Mouse (Mus musculus): ENCODE measurements around the gene Ifna11. TPM values are rescaled to one million over a fixed set of nuclear protein-coding genes. Genes with fewer than 3 reads are reported as not detected.
"Not testable (repeated sequence)": the region's sequence is repeated elsewhere in the genome, so short reads cannot be mapped to it uniquely, and the experiment has no call there.

The Ifna11 gene
- not detected in 2 replicates for polyA plus RNA-seq (2016; fragmentation: Nextera tagmentation; extraction: Ambion mirVana)

- Histone ChIP-seq H3K4me1 (replicated peaks) (no peaks in the 10 kb centered on the region), H3K27ac (ENCODE audit: poor library complexity, severe bottlenecking) (no peak within 1 kb of the TSS), H3K4me3 (no peak within 1 kb of the TSS), H3K9ac (no peak within 1 kb of the TSS), H3K27me3 (replicated peaks) (0 out of 2 replicates have a peak, but pooled peaks cover 6% of the 10 kb centered on the region), H3K9me3 (replicated peaks) (no peaks in the 10 kb centered on the region), H3K4me2 (no peak within 1 kb of the TSS), H3K36me3 (no peaks in the 10 kb centered on the region)
- 82% methylated on average over 1 of the region's 1 CpGs for WGBS
- ATAC-seq (ENCODE audit: insufficient number of reproducible peaks, low FRiP score): no peak
Measured at GRCm38 (mm10) chr4:88819659-88820058, at the start of gene Ifna11. TSS of gene Ifna11 (plus strand) at chr4:88819959.

GRCm38 (mm10) chr4:88773534-88773933, 46.2 kb upstream of the Ifna11 start, which contains the start of gene Gm13290:
TSS of gene Gm13290 (plus strand) at chr4:88773834.
- ATAC-seq (ENCODE audit: insufficient number of reproducible peaks, low FRiP score); H3K9me3 ChIP-seq (replicated peaks); H3K27ac ChIP-seq (ENCODE audit: poor library complexity, severe bottlenecking); H3K4me3 ChIP-seq; H3K4me1 ChIP-seq (replicated peaks); H3K4me2 ChIP-seq; H3K36me3 ChIP-seq; H3K9ac ChIP-seq; H3K27me3 ChIP-seq (replicated peaks): not testable (repeated sequence)
- WGBS: no CpG with 5 or more reads among the region's 32 CpGs

- no CpG with 5 or more reads among the region's 29 CpGs for WGBS
- H3K4me1 ChIP-seq (replicated peaks); H3K4me3 ChIP-seq; H3K36me3 ChIP-seq; ATAC-seq (ENCODE audit: insufficient number of reproducible peaks, low FRiP score); H3K27ac ChIP-seq (ENCODE audit: poor library complexity, severe bottlenecking); H3K9me3 ChIP-seq (replicated peaks); H3K4me2 ChIP-seq; H3K27me3 ChIP-seq (replicated peaks); H3K9ac ChIP-seq: not testable (repeated sequence)
Measured at GRCm38 (mm10) chr4:88776622-88777021, 43.1 kb upstream of the Ifna11 start, which contains the start of gene Gm13289. TSS of gene Gm13289 (plus strand) at chr4:88776922.

GRCm38 (mm10) chr4:88779550-88779949, 40.2 kb upstream of the Ifna11 start, which contains the start of gene Gm13272:
TSS of gene Gm13272 (plus strand) at chr4:88779850.
- H3K9me3 ChIP-seq (replicated peaks); H3K4me3 ChIP-seq; ATAC-seq (ENCODE audit: insufficient number of reproducible peaks, low FRiP score); H3K36me3 ChIP-seq; H3K27me3 ChIP-seq (replicated peaks); H3K4me1 ChIP-seq (replicated peaks); H3K4me2 ChIP-seq; H3K9ac ChIP-seq; H3K27ac ChIP-seq (ENCODE audit: poor library complexity, severe bottlenecking): not testable (repeated sequence)
- no CpG with 5 or more reads among the region's 29 CpGs for WGBS

GRCm38 (mm10) chr4:88780320-88780719, 39.4 kb upstream of the Ifna11 start:
- WGBS: 43% methylated on average over 16 of the region's 18 CpGs
- H3K9ac ChIP-seq; H3K4me2 ChIP-seq; H3K27me3 ChIP-seq (replicated peaks); H3K4me1 ChIP-seq (replicated peaks); H3K36me3 ChIP-seq; H3K27ac ChIP-seq (ENCODE audit: poor library complexity, severe bottlenecking); ATAC-seq (ENCODE audit: insufficient number of reproducible peaks, low FRiP score); H3K9me3 ChIP-seq (replicated peaks); H3K4me3 ChIP-seq: not testable (repeated sequence)

- not testable (repeated sequence) for ATAC-seq (ENCODE audit: insufficient number of reproducible peaks, low FRiP score); H3K9me3 ChIP-seq (replicated peaks); H3K36me3 ChIP-seq; H3K9ac ChIP-seq; H3K4me1 ChIP-seq (replicated peaks); H3K27me3 ChIP-seq (replicated peaks)
- peak within 1 kb of the TSS; percentile 51; the same call in 1 of the 2 replicates for H3K27ac ChIP-seq (ENCODE audit: poor library complexity, severe bottlenecking)
- H3K4me3 ChIP-seq: peak within 1 kb of the TSS; percentile 31; the same call in 1 of the 2 replicates
- WGBS: 15% methylated on average over 5 of the region's 7 CpGs
- H3K4me2 ChIP-seq: peak within 1 kb of the TSS; percentile 62
Measured at GRCm38 (mm10) chr4:88781831-88782230, 37.9 kb upstream of the Ifna11 start, which contains the start of gene Ifnz. TSS of gene Ifnz (plus strand) at chr4:88782131.

GRCm38 (mm10) chr4:88782335-88782734, 37.4 kb upstream of the Ifna11 start:
- H3K4me1 ChIP-seq (replicated peaks); H3K9ac ChIP-seq: not testable (repeated sequence)
- WGBS: 0% methylated on average over 9 of the region's 31 CpGs

GRCm38 (mm10) chr4:88785409-88785808, 34.4 kb upstream of the Ifna11 start, which contains the start of gene Gm13276:
TSS of gene Gm13276 (plus strand) at chr4:88785709.
- H3K9me3 ChIP-seq (replicated peaks); ATAC-seq (ENCODE audit: insufficient number of reproducible peaks, low FRiP score); H3K36me3 ChIP-seq; H3K9ac ChIP-seq; H3K4me1 ChIP-seq (replicated peaks); H3K4me2 ChIP-seq; H3K27ac ChIP-seq (ENCODE audit: poor library complexity, severe bottlenecking); H3K4me3 ChIP-seq; H3K27me3 ChIP-seq (replicated peaks): not testable (repeated sequence)
- no CpG with 5 or more reads among the region's 27 CpGs for WGBS

More at GRCm38 (mm10) chr4:88782335-88782734, 37.4 kb upstream of the Ifna11 start:
- H3K27me3 ChIP-seq (replicated peaks); H3K36me3 ChIP-seq; ATAC-seq (ENCODE audit: insufficient number of reproducible peaks, low FRiP score); H3K9me3 ChIP-seq (replicated peaks): not testable (repeated sequence)
- H3K27ac ChIP-seq (ENCODE audit: poor library complexity, severe bottlenecking): peak overlapping the region; percentile 51; the same call in 1 of the 2 replicates
- H3K4me2 ChIP-seq: peak overlapping the region; percentile 62
- peak overlapping the region; percentile 31; the same call in 1 of the 2 replicates for H3K4me3 ChIP-seq

- not testable (repeated sequence) for H3K4me3 ChIP-seq; H3K4me1 ChIP-seq (replicated peaks); H3K27ac ChIP-seq (ENCODE audit: poor library complexity, severe bottlenecking); H3K9me3 ChIP-seq (replicated peaks); ATAC-seq (ENCODE audit: insufficient number of reproducible peaks, low FRiP score); H3K27me3 ChIP-seq (replicated peaks); H3K36me3 ChIP-seq; H3K4me2 ChIP-seq; H3K9ac ChIP-seq
- 0% methylated on average over 4 of the region's 28 CpGs for WGBS
Measured at GRCm38 (mm10) chr4:88788402-88788801, 31.4 kb upstream of the Ifna11 start, which contains the start of gene Gm13277. TSS of gene Gm13277 (plus strand) at chr4:88788632.

GRCm38 (mm10) chr4:88791250-88791649, 28.5 kb upstream of the Ifna11 start, which contains the start of gene Gm13278:
TSS of gene Gm13278 (plus strand) at chr4:88791550.
- not testable (repeated sequence) for ATAC-seq (ENCODE audit: insufficient number of reproducible peaks, low FRiP score)

GRCm38 (mm10) chr4:88793936-88794675, 25.7 kb upstream of the Ifna11 start, which contains the start of gene Gm13275:
TSS of gene Gm13275 (plus strand) at chr4:88794487.
- not testable (repeated sequence) for H3K27me3 ChIP-seq (replicated peaks); H3K9ac ChIP-seq; H3K4me3 ChIP-seq; H3K9me3 ChIP-seq (replicated peaks); ATAC-seq (ENCODE audit: insufficient number of reproducible peaks, low FRiP score); H3K4me2 ChIP-seq; H3K27ac ChIP-seq (ENCODE audit: poor library complexity, severe bottlenecking); H3K36me3 ChIP-seq; H3K4me1 ChIP-seq (replicated peaks)
- 0% methylated on average over 13 of the region's 52 CpGs for WGBS

More at GRCm38 (mm10) chr4:88791250-88791649, 28.5 kb upstream of the Ifna11 start, which contains the start of gene Gm13278:
- not testable (repeated sequence) for H3K27ac ChIP-seq (ENCODE audit: poor library complexity, severe bottlenecking); H3K9me3 ChIP-seq (replicated peaks); H3K27me3 ChIP-seq (replicated peaks); H3K36me3 ChIP-seq; H3K9ac ChIP-seq; H3K4me3 ChIP-seq; H3K4me2 ChIP-seq; H3K4me1 ChIP-seq (replicated peaks)
- WGBS: no CpG with 5 or more reads among the region's 28 CpGs

Measured in heart, embryonic 12.5 days (tissue).